Mouse (Mus musculus): ENCODE measurements around the gene Gabrg3. TPM values are rescaled to one million over a fixed set of nuclear protein-coding genes. Genes with fewer than 3 reads are reported as not detected.

Gene Gabrg3
- total RNA-seq, 1 experiment from 2014 or later: 2.2 TPM

- DNase-seq: no peak
These were observed 321.6 kb downstream of the Gabrg3 start for GRCm38 (mm10) chr7:57065398-57065797.

DNA sequence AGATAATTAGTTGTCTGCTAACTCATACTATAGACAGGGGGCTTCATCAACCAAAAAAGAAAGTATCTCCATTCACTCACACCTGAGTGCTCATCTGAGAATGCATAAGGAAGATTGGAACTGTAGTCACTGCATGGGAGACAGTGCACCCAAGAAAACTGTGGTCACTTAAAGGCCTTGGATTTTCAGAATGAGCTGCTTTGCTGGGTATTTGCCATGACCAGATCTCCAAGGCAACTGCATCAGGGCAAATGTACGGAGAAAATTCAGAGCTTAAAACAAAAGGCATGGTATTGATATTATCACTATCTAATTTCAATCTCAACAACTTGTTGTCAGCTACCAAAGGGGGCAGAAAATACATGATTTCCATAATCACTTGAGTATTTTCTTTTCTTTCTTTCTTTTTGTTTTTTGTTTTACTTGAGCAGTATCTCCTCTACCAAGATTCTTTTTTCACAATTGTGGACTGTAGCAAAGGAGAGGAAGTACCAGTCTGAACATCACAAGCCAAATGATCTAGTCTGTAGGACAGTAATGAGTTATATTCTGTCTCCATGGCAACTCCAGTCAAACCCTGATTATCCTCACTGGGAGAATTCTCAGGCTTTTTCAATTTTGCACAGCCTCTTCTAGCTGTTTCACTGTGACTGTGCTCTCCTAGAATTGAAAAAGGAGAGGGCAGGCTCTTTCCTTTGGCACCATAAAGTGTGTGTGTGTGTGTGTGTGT, 335.9 kb downstream of the Gabrg3 start:
- no peak for DNase-seq

DNA sequence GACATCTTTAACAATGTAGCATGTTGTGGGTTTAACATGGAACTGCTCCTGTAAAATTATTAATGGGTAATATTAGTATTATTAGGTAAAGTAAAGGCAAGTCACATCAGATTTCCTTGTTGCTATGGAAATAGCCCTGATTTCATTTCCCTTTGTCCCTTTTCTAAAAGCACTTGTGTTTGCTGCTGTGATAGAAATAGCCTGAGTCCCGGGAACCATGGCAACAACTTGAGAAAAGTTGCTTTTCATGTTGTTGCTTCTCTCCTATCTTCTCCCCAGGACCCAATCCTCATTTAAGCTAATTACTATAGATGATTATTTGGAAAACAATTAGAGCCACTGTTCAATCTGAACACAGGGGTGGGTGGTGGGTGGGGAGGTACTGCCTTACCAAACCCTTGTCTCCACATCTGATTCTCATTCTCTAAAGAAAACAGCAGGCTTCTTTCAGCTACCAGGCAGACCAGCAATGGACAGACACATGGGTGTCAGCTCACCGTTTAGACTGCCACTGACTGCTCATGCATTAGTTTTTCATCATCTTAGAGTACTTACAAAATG, 349.0 kb downstream of the Gabrg3 start:
- DNase-seq: no peak

GRCm38 (mm10) chr7:57000585-57001261, 386.3 kb downstream of the Gabrg3 start:
- no peak for DNase-seq

DNA sequence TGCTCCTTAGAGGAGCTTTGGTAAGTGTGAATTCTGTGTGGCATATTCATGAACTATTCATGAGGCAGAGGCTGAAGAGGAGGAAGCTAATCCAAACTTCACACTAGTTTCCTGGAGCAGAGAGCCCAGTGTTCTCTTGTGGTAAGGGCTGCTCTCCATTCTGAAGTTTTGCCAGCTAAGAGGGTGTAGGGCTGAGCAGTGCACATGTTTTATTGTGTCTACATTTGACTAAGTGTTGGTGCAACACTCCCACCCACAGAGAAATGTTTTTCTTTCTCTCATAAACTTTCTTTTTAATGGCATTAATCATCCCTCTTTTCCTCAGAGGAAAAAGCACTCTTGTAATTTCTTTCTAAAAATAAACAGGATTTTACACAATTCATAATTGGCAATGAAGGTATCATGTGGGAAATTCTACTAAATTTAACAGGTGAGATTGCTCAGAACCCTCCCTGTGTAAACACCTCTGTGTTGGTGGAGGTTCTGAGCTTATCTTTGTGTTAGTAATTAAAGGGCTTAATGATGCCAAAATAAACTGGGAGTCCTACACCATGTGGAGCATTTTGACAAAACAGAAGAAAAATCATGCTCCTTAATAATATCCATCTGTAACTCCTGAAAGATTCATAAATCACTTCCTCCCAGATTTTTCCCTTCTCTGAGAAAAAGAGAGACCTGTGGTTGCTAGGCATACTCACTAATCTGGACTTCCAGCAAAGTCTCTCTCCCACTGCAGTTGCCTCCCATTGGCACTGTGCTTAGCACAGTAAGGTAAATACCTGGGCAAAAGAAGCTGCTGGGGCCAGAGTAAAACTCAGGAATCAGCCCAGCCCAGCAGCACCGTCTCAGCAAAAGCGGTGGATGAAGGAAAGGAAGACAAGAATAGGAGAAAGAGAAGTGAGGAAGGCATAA, 389.0 kb downstream of the Gabrg3 start:
- DNase-seq: no peak

DNA sequence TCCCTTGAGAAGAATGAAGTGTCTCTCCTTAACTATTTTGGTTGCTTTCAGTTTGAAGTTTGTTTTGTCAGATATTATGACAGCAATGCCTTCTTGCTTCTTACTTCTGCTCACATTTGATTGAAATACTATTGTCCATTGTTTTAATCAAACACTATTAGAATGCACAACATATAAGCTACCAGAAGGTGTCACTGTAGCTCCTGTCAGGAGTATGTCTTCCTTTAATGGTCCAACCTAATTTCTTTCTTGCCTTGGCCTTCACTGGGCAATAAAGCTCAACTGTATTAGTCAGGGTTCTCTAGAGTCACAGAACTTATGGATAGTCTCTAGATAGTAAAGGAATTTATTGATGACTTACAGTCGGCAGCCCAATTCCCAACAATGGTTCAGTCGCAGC, 440.6 kb downstream of the Gabrg3 start:
- DNase-seq: peak; percentile 8

- no peak for DNase-seq
These were observed 445.4 kb downstream of the Gabrg3 start for GRCm38 (mm10) chr7:56941606-56942005.

- DNase-seq: no peak
These were observed 449.0 kb downstream of the Gabrg3 start for GRCm38 (mm10) chr7:56938020-56938419.

GRCm38 (mm10) chr7:56919499-56919898, 467.5 kb downstream of the Gabrg3 start:
- DNase-seq: no peak

- no peak for DNase-seq
These were observed 472.1 kb downstream of the Gabrg3 start for GRCm38 (mm10) chr7:56914862-56915261.

- DNase-seq: no peak
These were observed 487.2 kb downstream of the Gabrg3 start for GRCm38 (mm10) chr7:56899762-56900161.

GRCm38 (mm10) chr7:56867314-56868075, 519.5 kb downstream of the Gabrg3 start:
- no peak for DNase-seq

- DNase-seq: no peak
These were observed 543.4 kb downstream of the Gabrg3 start for GRCm38 (mm10) chr7:56843565-56843964.

GRCm38 (mm10) chr7:56825446-56825845, 561.5 kb downstream of the Gabrg3 start:
- DNase-seq: no peak

GRCm38 (mm10) chr7:56801841-56802240, 585.1 kb downstream of the Gabrg3 start:
- no peak for DNase-seq

DNA sequence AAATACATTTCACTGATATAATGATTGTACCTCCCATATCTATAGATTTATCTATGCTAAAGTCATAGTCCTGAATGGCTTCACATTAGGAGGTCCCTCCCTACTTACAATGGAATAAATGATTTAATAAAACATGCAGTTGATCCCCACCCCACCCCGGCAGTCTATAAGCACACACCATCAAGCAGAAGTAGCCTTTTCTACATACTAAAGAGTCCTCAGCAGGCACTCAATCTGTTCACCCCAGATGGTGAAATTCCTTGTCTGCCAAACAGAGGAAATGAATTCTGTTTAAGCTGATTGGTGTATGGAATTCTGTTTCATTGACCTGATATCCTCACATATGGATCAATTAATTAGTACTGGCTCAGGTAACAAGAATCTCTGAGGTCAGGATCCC, 607.9 kb downstream of the Gabrg3 start:
- DNase-seq: no peak

- DNase-seq: no peak
These were observed 618.8 kb downstream of the Gabrg3 start for GRCm38 (mm10) chr7:56768216-56768615.

DNA sequence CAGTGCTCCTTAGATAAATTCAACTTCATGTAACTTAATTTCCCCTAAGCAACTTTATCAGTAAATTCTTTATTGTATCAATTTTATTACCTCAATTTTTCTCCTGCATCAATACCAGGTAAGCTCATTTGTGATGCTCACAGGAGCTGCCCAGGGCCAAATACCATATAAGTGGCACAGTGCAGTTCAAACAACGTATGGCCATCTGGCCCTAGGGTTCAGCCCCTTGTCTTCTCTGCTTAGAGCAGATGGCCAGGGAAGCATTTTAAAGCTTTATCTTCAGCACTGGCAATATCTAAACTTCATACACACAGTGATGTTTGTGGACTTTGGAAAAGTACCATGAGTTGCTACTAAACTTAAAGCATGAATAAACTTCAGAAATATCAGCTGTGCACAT, 619.2 kb downstream of the Gabrg3 start:
- DNase-seq: no peak

GRCm38 (mm10) chr7:56765612-56766445, 621.2 kb downstream of the Gabrg3 start:
- DNase-seq: no peak

DNA sequence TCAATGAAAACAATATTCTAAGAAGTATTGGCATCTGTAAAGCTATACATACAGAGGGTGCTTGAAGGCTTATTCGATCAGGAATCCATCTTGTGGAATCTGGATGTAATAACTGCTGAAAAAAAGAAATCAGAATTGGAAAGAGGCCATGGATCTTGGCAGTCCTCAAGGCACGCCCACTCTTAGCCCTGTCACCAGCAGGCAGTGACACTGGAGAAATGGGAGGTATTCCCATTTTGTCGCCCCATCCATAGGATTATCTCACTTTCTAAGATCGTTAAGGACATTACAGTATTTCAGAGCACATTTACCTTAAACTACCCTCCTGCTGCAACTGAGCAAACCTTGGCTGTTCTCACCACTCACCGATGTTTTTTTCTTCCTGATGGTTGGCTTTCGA, 657.8 kb downstream of the Gabrg3 start:
- DNase-seq: no peak

All from adrenal gland, postnatal 14 days (tissue).